Mouse (Mus musculus) stomach, embryonic 16.5 days (tissue): ENCODE data around the gene Hadhb. TPM values are rescaled to one million over a fixed set of nuclear protein-coding genes. Genes with fewer than 3 reads are reported as not detected.

Experiments used
- ATAC-seq: fragments of 200-750 bp; cut with Nextera tagmentation; 2 replicates; pipeline ENCODE4 v1.8.0; 2017; ENCODE audit warnings: moderate number of reproducible peaks, moderate TSS enrichment; ENCODE audit not compliant: insufficient read depth, low FRiP score
- H3K27ac ChIP-seq: fragments of 300-500 bp; sonication (generic); 2 replicates; pipeline ENCODE4 v1.5.1; 2014; ENCODE audit warnings: low read length
- H3K27me3 ChIP-seq: fragments of 300-500 bp; sonication (generic); 2 replicates; pipeline ENCODE4 v1.6.1; 2014; ENCODE audit warnings: low read length, control low read depth, mixed read lengths; ENCODE audit not compliant: control insufficient read depth, insufficient read depth
- H3K36me3 ChIP-seq: fragments of 300-500 bp; sonication (generic); 2 replicates; pipeline ENCODE4 v1.6.1; 2014; ENCODE audit warnings: low read length; ENCODE audit not compliant: control insufficient read depth, insufficient read depth
- H3K4me1 ChIP-seq: fragments of 300-500 bp; sonication (generic); 2 replicates; pipeline ENCODE4 v1.6.1; 2014; ENCODE audit warnings: low read length, control low read depth, mixed read lengths; ENCODE audit not compliant: control insufficient read depth, insufficient read depth
- H3K4me2 ChIP-seq: fragments of 300-500 bp; sonication (generic); 2 replicates; pipeline ENCODE4 v1.6.1; 2014; ENCODE audit warnings: low read depth, low read length, mixed read lengths
- H3K4me3 ChIP-seq: fragments of 300-500 bp; sonication (generic); replicated peaks from 2 replicates; pipeline ENCODE4 v1.5.1; 2014; ENCODE audit warnings: mild to moderate bottlenecking, low read length
- H3K9ac ChIP-seq: fragments of 300-500 bp; sonication (generic); 2 replicates; pipeline ENCODE4 v1.6.1; 2014; ENCODE audit warnings: low read length
- H3K9me3 ChIP-seq: fragments of 300-500 bp; sonication (generic); replicated peaks from 2 replicates; pipeline ENCODE4 v1.6.1; 2016; ENCODE audit warnings: low read length, control low read depth; ENCODE audit not compliant: control insufficient read depth
- WGBS: fragments of 180-500 bp; shearing (Covaris S2); extraction: QIAGEN DNeasy Blood & Tissue Kit; methylation state at CpG from one replicate; pipeline ENCODE4 v1.1.7; 2014; 5-methylcytosine and 5-hydroxymethylcytosine counted together
- polyA plus RNA-seq: library from polyadenylated mRNA; unstranded; fragments of >200 nt; fragmentation: Nextera tagmentation; extraction: Ambion mirVana; gene quantifications from 2 replicates; pipeline ENCODE4 v1.2.1, GENCODE M21; 2015

Hadhb gene
- polyA plus RNA-seq, 1 experiment from 2014 or later, result 217 TPM

DNA sequence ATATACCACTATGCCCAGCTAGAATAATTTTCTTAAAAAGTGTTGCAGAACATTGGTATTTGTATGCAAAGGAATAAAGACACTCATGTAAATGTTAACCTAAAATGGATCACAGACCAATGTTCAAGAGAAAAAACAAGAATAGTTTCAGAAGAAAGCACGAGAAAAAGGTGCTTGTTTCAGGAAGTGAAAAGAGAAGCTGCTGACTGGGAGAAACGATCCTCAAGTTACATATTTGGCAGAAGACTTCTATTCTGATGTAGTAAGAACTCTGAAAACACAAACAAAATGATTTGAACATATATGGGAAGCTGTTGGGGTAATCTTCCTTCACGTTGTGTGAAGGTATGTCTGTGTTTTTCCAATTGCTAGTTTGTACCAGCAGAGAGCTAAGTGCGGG lies 16.9 kb upstream of the Hadhb start:
- peaks cover 29% of the 10 kb centered on the region for H3K36me3 ChIP-seq
- no peak overlapping the region for H3K4me3 ChIP-seq
- no peaks in the 10 kb centered on the region for H3K9me3 ChIP-seq
- no peak for ATAC-seq
- H3K9ac ChIP-seq, result no peak overlapping the region
- H3K4me2 ChIP-seq, result no peak overlapping the region
- H3K27ac ChIP-seq, result no peak overlapping the region
- no peaks in the 10 kb centered on the region for H3K4me1 ChIP-seq
- H3K27me3 ChIP-seq, result no peaks in the 10 kb centered on the region
- 85% methylated on average over 4 of the region's 4 CpGs for WGBS

DNA sequence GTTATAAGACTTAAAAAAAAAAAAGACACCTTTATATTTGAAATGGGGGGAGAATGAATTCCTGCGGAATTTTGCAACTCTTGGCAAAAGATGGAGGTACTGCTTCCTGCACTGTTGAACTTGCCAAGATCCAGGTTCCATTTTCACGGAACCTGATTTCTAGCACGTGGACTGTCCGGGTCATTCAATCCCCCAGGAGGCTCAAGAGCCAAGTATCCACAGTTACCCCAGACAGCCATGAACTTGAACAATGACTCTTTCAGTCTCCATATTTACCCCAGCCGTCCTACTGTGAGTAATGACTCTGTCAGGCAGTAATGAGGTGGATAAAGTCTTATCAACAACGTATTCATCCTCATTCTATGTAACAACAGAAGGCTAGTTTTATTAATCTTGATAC lies 8.5 kb upstream of the Hadhb start:
- H3K4me3 ChIP-seq, result no peak overlapping the region
- 80% methylated on average over 6 of the region's 6 CpGs for WGBS
- H3K27me3 ChIP-seq, result no peaks in the 10 kb centered on the region
- no peak for ATAC-seq
- H3K9ac ChIP-seq, result no peak overlapping the region
- peaks cover 22% of the 10 kb centered on the region; the same call in 1 of the 2 replicates for H3K36me3 ChIP-seq
- no peaks in the 10 kb centered on the region for H3K9me3 ChIP-seq
- H3K27ac ChIP-seq, result no peak overlapping the region
- H3K4me1 ChIP-seq, result peaks cover 5% of the 10 kb centered on the region; the same call in 1 of the 2 replicates
- no peak overlapping the region for H3K4me2 ChIP-seq

DNA sequence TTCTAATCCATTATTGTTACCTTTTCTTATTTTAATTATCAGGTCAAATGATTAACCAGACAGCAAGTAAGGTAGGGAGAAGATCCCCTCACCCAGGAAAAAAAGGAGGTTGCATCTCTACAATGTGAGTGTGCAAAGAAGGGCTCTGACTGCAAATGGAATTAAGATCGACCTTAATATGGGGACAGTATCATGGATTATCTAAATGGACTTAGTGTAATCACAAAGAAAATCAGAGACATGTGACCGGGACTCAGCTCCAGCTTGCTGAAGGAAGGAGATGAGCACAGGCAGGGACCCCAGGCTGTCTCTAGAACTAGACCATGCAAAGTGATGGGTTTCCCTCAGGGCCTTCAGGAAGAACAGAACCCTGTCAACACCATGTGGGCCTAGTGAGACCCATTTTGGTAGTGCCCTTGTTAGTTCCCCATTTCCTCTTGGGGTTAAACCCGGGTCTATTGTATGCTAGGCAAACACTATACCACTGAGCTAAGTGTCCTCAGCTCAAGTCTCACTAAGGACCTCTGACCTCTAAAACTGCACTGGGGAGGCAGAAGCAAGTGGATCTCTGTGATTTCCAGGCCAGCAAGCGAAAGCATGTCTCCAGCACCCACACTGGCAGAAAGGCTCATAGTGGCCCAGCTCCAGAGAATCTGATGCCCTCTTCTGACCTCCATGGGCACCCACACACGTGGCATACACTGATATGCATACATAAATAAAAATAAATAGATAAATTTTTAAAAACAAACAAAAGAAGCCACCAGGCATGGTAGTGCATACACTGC lies 6.7 kb upstream of the Hadhb start:
- Histone ChIP-seq H3K36me3 (peaks cover 14% of the 10 kb centered on the region; the same call in 1 of the 2 replicates), H3K9ac (no peak overlapping the region), H3K4me3 (no peak overlapping the region), H3K4me1 (peaks cover 10% of the 10 kb centered on the region), H3K4me2 (no peak overlapping the region), H3K27ac (no peak overlapping the region), H3K27me3 (no peaks in the 10 kb centered on the region), H3K9me3 (no peaks in the 10 kb centered on the region)
- 74% methylated on average over 5 of the region's 5 CpGs for WGBS
- ATAC-seq, result no peak

DNA sequence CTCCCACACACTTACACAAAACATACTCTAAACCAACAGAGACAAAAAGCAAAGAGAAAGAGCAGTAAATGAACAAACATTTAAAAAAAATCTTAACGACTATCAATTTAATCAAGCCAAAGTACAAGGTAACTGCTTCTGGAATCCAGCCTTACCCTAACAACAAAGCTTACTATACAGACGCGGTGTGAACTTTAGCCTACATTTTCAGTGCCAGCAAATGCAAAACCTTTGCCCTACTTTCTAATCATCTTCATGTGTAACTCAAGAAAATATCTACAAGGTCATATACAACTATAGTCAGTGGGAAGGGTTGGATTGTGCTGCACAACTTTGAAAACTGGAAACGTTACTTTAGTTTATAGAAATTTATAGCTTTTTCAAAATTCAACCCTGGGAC lies 3.0 kb upstream of the Hadhb start:
- Histone ChIP-seq H3K9ac (no peak overlapping the region), H3K27me3 (no peaks in the 10 kb centered on the region), H3K9me3 (no peaks in the 10 kb centered on the region), H3K27ac (no peak overlapping the region), H3K4me2 (peak overlapping the region; percentile 34; the same call in 1 of the 2 replicates), H3K4me3 (no peak overlapping the region), H3K4me1 (peaks cover 20% of the 10 kb centered on the region), H3K36me3 (0 out of 2 replicates have a peak, but pooled peaks cover under 1% of the 10 kb centered on the region)
- 62% methylated on average over 4 of the region's 4 CpGs for WGBS
- no peak for ATAC-seq

DNA sequence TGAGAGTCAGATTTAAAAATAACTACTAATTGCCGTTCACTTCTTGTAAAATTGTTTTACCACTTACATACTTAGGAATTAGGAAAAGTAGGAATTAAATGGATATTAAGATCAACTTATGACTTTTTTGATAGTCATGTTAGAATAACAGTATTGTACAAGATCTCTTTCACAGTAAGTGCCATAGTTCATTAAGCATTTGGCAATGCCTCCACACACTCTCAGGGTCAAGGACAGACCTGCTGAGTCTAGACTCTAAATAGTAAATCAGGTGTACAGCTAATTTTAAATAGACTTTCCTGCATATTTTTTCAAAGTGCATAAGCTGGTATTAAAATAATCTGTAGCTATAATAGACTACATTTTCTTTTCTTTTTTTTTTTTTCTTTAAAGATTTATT lies 2.6 kb upstream of the Hadhb start:
- no peak overlapping the region for H3K4me3 ChIP-seq
- no peaks in the 10 kb centered on the region for H3K9me3 ChIP-seq
- no peak overlapping the region for H3K27ac ChIP-seq
- H3K9ac ChIP-seq, result no peak overlapping the region
- no peak overlapping the region for H3K4me2 ChIP-seq
- H3K4me1 ChIP-seq, result peaks cover 20% of the 10 kb centered on the region
- no peak for ATAC-seq
- 76% methylated on average over 1 of the region's 1 CpGs for WGBS
- no peaks in the 10 kb centered on the region for H3K36me3 ChIP-seq
- no peaks in the 10 kb centered on the region for H3K27me3 ChIP-seq

DNA sequence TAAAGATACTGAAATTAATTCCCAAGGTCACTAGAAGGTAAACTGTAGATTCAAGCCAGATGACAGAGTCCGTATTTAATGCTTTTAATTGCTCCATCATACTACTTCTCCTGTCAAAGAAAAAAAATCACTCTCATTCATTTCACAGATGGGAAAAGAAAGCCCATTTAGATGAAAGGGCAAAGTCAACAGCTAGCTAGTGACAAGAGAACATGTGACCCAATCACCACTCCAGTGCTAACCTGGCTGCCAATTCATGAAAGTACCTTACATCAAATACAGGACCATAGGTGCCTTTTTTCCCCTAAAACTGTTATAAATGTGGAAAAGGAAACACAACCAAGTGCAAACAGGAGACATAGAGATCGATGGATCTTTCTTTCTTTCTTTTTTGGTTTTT lies 1.8 kb upstream of the Hadhb start:
- no peaks in the 10 kb centered on the region for H3K9me3 ChIP-seq
- no peak overlapping the region for H3K9ac ChIP-seq
- WGBS, result 79% methylated on average over 2 of the region's 2 CpGs
- H3K4me1 ChIP-seq, result peaks cover 20% of the 10 kb centered on the region
- no peaks in the 10 kb centered on the region for H3K27me3 ChIP-seq
- H3K27ac ChIP-seq, result no peak overlapping the region
- H3K4me2 ChIP-seq, result 0 out of 2 replicates have a peak overlapping the region, but pooled peaks have one; percentile 66
- no peak for ATAC-seq
- H3K4me3 ChIP-seq, result no peak overlapping the region
- H3K36me3 ChIP-seq, result no peaks in the 10 kb centered on the region

DNA sequence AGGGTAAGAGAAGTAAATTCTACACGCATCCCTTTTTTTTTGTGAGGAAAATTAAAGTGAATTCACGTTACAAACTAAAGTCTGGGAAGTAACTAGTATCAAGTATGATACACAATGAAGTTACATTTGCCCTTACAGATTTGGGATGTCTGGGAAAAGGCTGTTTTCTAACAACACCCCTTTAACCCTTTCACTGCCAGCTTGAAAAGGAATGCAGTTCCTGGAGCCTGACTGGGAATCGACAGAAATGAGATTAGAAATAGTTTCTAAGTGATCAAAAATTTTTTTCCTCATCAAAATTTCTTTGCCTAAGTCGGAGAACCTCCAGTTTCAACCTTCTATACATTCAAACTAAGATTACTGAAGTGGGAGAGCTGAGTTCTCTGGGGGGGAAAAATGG lies 1.0 kb upstream of the Hadhb start:
- H3K9me3 ChIP-seq, result no peaks in the 10 kb centered on the region
- no peaks in the 10 kb centered on the region for H3K36me3 ChIP-seq
- H3K4me3 ChIP-seq, result peak overlapping the region; percentile 97
- H3K9ac ChIP-seq, result peak overlapping the region; percentile 96
- H3K27ac ChIP-seq, result peak overlapping the region; percentile 95; the same call in 1 of the 2 replicates
- H3K4me1 ChIP-seq, result peaks cover 20% of the 10 kb centered on the region
- H3K27me3 ChIP-seq, result no peaks in the 10 kb centered on the region
- 18% methylated on average over 4 of the region's 4 CpGs for WGBS
- no peak for ATAC-seq
- peak overlapping the region; percentile 66 for H3K4me2 ChIP-seq

DNA sequence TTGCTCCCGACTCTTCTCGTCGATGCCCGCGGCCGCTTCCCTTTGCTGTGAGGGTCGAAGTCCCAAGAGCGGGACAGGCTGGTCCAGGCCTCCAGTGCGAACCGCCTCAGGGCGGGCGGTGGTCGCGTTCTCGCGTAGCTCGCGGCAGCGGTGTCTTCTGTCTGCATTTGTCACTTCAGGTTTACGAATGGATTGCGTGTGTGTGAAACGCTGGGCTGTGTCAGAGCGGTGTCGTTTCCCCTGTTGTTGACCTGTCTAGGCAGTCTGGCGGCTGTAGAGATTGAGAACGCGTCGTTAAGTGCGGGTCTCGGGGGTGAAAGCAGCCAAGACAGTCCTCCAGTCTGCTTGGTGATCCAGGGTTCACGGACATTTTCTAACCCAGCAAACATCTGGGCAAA lies 346 bp downstream of the Hadhb start:
- H3K36me3 ChIP-seq, result no peaks in the 10 kb centered on the region
- no peaks in the 10 kb centered on the region for H3K27me3 ChIP-seq
- peaks cover 20% of the 10 kb centered on the region for H3K4me1 ChIP-seq
- no peaks in the 10 kb centered on the region for H3K9me3 ChIP-seq
- H3K27ac ChIP-seq, result peak overlapping the region; percentile 95
- H3K4me2 ChIP-seq, result peak overlapping the region; percentile 73
- under 1% methylated on average over 31 of the region's 31 CpGs for WGBS
- H3K9ac ChIP-seq, result peak overlapping the region; percentile 96
- peak overlapping the region; percentile 97 for H3K4me3 ChIP-seq
- peak; percentile 55; the same call in 1 of the 2 replicates for ATAC-seq

DNA sequence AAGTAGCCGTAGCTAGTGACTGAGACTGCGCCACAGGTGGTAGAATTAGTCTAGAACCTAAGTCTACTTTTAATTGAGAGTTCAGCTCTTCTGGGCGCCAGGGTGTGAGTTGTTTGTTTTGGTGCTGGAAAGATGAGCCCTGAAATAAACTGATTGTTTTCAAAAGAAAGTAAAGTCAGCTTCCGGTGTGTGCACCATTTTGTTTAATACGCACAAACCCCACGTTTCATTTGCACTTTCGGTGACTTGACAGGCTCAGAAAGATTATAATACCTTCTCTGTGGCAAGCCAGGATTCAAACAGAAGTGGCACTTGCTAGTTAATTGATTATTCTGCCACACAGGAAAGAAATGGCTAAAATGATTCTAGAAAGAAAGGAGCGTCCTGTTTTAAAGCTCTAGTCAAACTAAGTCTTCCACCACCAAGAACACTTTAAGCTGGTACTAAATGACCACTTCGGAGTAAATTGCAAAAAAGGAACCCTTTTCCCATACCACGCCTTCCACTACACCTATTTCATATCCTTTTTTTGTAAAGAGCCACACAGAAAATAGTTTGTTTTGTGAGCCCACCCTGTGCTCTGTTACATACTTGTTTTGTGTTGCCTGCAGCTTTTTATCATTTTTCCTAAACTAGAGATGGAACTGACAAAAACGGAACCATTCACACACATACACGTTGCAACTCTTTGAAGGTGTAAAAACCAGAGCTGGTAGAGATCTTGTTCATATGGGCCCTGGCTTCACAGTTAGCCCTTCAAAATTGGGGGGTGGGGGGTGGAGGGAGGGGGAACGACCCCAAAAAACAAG lies 977 bp downstream of the Hadhb start:
- Histone ChIP-seq H3K27me3 (no peaks in the 10 kb centered on the region), H3K4me3 (peak overlapping the region; percentile 97), H3K4me1 (peaks cover 20% of the 10 kb centered on the region), H3K36me3 (no peaks in the 10 kb centered on the region), H3K9me3 (no peaks in the 10 kb centered on the region), H3K4me2 (peak overlapping the region; percentile 73), H3K9ac (peak overlapping the region; percentile 96), H3K27ac (peak overlapping the region; percentile 95)
- ATAC-seq, result no peak; the same call in 1 of the 2 replicates
- WGBS, result 25% methylated on average over 13 of the region's 13 CpGs
